In genomic region chr9:51966373-51966772, GRCm38 (mm10) we compare ENCODE assay signal across 14 mouse cellular contexts. TPM values are rescaled to one million over a fixed set of nuclear protein-coding genes. Genes with fewer than 3 reads are reported as not detected.
A peak's percentile ranks its signal among the peaks of the same experiment; 100 is the strongest.
DNase-seq lines count a peak whose midpoint lies in the region; ATAC-seq and TF ChIP-seq lines count a peak whose summit lies in the region.
"Had no signal": no experiment of that assay in that cellular context is flagged by ENCODE, and none has a peak within 500 bp of the region (broad histone marks: within the 10 kb centered on the region; RNA-seq: fewer than 3 reads in every experiment).

No protein-coding gene starts in this region.

- peaks cover 4% of the 10 kb centered on the region; the same call in 1 of the 2 replicates for H3K4me1 ChIP-seq in cerebellum, adult 2 months (ENCODE audit: control insufficient read depth, insufficient read depth, low read length)
- no peaks in the 10 kb centered on the region for H3K4me1 ChIP-seq in liver, embryonic 14.5 days (replicated peaks; ENCODE audit: control insufficient read depth in 2 of 2, insufficient read depth in 2 of 2, low read length in 1 of 2)
- H3K4me1 ChIP-seq in bone marrow, adult 2 months (ENCODE audit: control insufficient read depth, insufficient read depth, low read length), result no peaks in the 10 kb centered on the region

- no peak overlapping the region for H3K9ac ChIP-seq in liver, embryonic 14.5 days (replicated peaks)

- H3K27ac ChIP-seq in cerebellum, adult 2 months (ENCODE audit: insufficient read depth, low read length), result no peak overlapping the region
- no peak overlapping the region for H3K27ac ChIP-seq in liver, embryonic 14.5 days
- H3K27ac ChIP-seq in bone marrow, adult 2 months (ENCODE audit: control insufficient read depth, insufficient read depth, low read depth, low read length, poor library complexity), result no peak overlapping the region
- H3K27ac ChIP-seq: embryonic facial prominence, embryonic 10.5 days had no signal

- TF ChIP-seq EP300 in liver, embryonic 14.5 days (IDR thresholded peaks at IDR 0.05; ENCODE audit: low read depth), result no peak

- no peaks in the 10 kb centered on the region for H3K36me3 ChIP-seq in liver, embryonic 14.5 days (replicated peaks; ENCODE audit: control insufficient read depth, insufficient read depth, low read depth)
- H3K36me3 ChIP-seq: embryonic facial prominence, embryonic 10.5 days had no signal

- peak; percentile 18; the same call in 1 of the 2 replicates for TF ChIP-seq CTCF in cerebellum, adult 2 months (IDR thresholded peaks at IDR 0.05; ENCODE audit: borderline replicate concordance, insufficient read depth, low read depth, low read length)
- TF ChIP-seq CTCF in liver, embryonic 14.5 days (IDR thresholded peaks at IDR 0.05; ENCODE audit: low read depth), result peak; percentile 54
- peak; percentile 24; the same call in 1 of the 2 replicates for TF ChIP-seq CTCF in bone marrow, adult 2 months (IDR thresholded peaks at IDR 0.05; ENCODE audit: control insufficient read depth, insufficient read depth, low read length)

- ATAC-seq in liver, embryonic 14.5 days (ENCODE audit: insufficient read depth), result no peak
- ATAC-seq: inflammation-experienced regulatory T-cells, adult 6 months had no signal

- TF ChIP-seq POLR2A in cerebellum, adult 2 months (IDR thresholded peaks at IDR 0.05; ENCODE audit: borderline replicate concordance, insufficient read depth, low read length), result no peak
- no peak for TF ChIP-seq POLR2A in bone marrow, adult 2 months (IDR thresholded peaks at IDR 0.05; ENCODE audit: borderline replicate concordance, control insufficient read depth, low read depth, low read length)

- H3K4me3 ChIP-seq in cerebellum, adult 2 months (replicated peaks; ENCODE audit: insufficient read depth, low read depth, low read length), result no peak overlapping the region
- no peak overlapping the region for H3K4me3 ChIP-seq in liver, embryonic 14.5 days (ENCODE audit: insufficient read depth in 1 of 2, low read depth in 2 of 2, low read length in 2 of 2)
- no peak overlapping the region for H3K4me3 ChIP-seq in bone marrow, adult 2 months (replicated peaks; ENCODE audit: control insufficient read depth, low read depth, low read length)
- H3K4me3 ChIP-seq: embryonic facial prominence, embryonic 10.5 days had no signal

- no peaks in the 10 kb centered on the region for H3K27me3 ChIP-seq in cerebellum, adult 2 months (ENCODE audit: control insufficient read depth, insufficient read depth, low read length)
- H3K27me3 ChIP-seq in liver, embryonic 14.5 days (ENCODE audit: control insufficient read depth, insufficient read depth, low read length), result no peaks in the 10 kb centered on the region

- DNase-seq in cerebellum, adult 2 months, result no peak
- DNase-seq in cerebellum, adult 8-10 months, result no peak
- DNase-seq in liver, embryonic 14.5 days (ENCODE audit: low read depth in 3 of 3, low spot score in 3 of 3), result no peak
- no peak for DNase-seq in liver
- peak; percentile 40 for DNase-seq in CD4-positive helper T cell, adult 2 months (ENCODE audit: low read depth, low spot score)
- no peak for DNase-seq in cerebellum, adult 18-20 months
- DNase-seq in spleen, postnatal 10 days (ENCODE audit: low spot score in 2 of 2), result no peak
- DNase-seq: cerebellum, adult 11-12 months; heart, adult 11 months; heart, postnatal 36 days; kidney, postnatal 4 days had no signal

- no peaks in the 10 kb centered on the region for H3K9me3 ChIP-seq in liver, embryonic 14.5 days (ENCODE audit: control insufficient read depth, low read length)
- H3K9me3 ChIP-seq: embryonic facial prominence, embryonic 10.5 days had no signal

- no peak overlapping the region for H3K4me2 ChIP-seq in liver, embryonic 14.5 days (ENCODE audit: low read depth)

RNA-seq across cellular contexts. Expression of gene Fdx1, which starts 3.0 kb away (rescaled TPM):
- polyA plus RNA-seq in cerebellum, adult 2 months (2012; rRNA removed), result 35.1 and 36.8 TPM in 2 replicates
- 8.6 and 12.0 TPM in 2 replicates for polyA plus RNA-seq in liver, embryonic 14.5 days (2012; rRNA removed)
- 35.6 and 36.4 TPM in 2 replicates for polyA plus RNA-seq in liver, embryonic 14.5 days (2014; fragmentation: Nextera tagmentation; extraction: Ambion mirVana)
- polyA plus RNA-seq in bone marrow, adult 2 months (2011; ENCODE audit: insufficient read depth, insufficient read length, low replicate concordance, missing spikeins), result 3.4 and 6.2 TPM in 2 replicates
